Mouse (Mus musculus): ENCODE data around the gene Colgalt2.

The Colgalt2 gene

GRCm38 (mm10) chr1:152496831-152497230 lies 97.2 kb downstream of the Colgalt2 start:
- no peak for DNase-seq

GRCm38 (mm10) chr1:152497581-152497980 lies 98.0 kb downstream of the Colgalt2 start:
- DNase-seq: no peak

GRCm38 (mm10) chr1:152499802-152500201 lies 100.2 kb downstream of the Colgalt2 start:
- no peak for DNase-seq

GRCm38 (mm10) chr1:152506175-152506574 lies 106.5 kb downstream of the Colgalt2 start:
- DNase-seq: no peak

GRCm38 (mm10) chr1:152506726-152507125 lies 107.1 kb downstream of the Colgalt2 start:
- no peak for DNase-seq

- DNase-seq: no peak
Measured at GRCm38 (mm10) chr1:152508481-152509220, 109.0 kb downstream of the Colgalt2 start.

GRCm38 (mm10) chr1:152511237-152511636 lies 111.6 kb downstream of the Colgalt2 start:
- peak; percentile 42 for DNase-seq

- DNase-seq: no peak
Measured at GRCm38 (mm10) chr1:152514256-152514655, 114.6 kb downstream of the Colgalt2 start.

GRCm38 (mm10) chr1:152517057-152517570 lies 117.5 kb downstream of the Colgalt2 start:
- DNase-seq: no peak

- DNase-seq: no peak
Measured at GRCm38 (mm10) chr1:152518971-152519370, 119.3 kb downstream of the Colgalt2 start.

GRCm38 (mm10) chr1:152520798-152521575 lies 121.4 kb downstream of the Colgalt2 start:
- DNase-seq: peak; percentile 77

GRCm38 (mm10) chr1:152522226-152522625 lies 122.6 kb downstream of the Colgalt2 start:
- DNase-seq: no peak

GRCm38 (mm10) chr1:152523292-152523691 lies 123.7 kb downstream of the Colgalt2 start:
- no peak for DNase-seq

- DNase-seq: no peak
Measured at GRCm38 (mm10) chr1:152524098-152524892, 124.7 kb downstream of the Colgalt2 start.

GRCm38 (mm10) chr1:152524987-152525648 lies 125.5 kb downstream of the Colgalt2 start:
- DNase-seq: peak; percentile 74

GRCm38 (mm10) chr1:152526154-152526553 lies 126.5 kb downstream of the Colgalt2 start:
- no peak for DNase-seq

- DNase-seq: no peak
Measured at GRCm38 (mm10) chr1:152528214-152528613, 128.6 kb downstream of the Colgalt2 start.

GRCm38 (mm10) chr1:152528778-152529177 lies 129.1 kb downstream of the Colgalt2 start:
- no peak for DNase-seq

GRCm38 (mm10) chr1:152531498-152531897 lies 131.9 kb downstream of the Colgalt2 start:
- peak; percentile 6 for DNase-seq

GRCm38 (mm10) chr1:152534531-152534930 lies 134.9 kb downstream of the Colgalt2 start:
- DNase-seq: no peak

GRCm38 (mm10) chr1:152536416-152537018 lies 136.9 kb downstream of the Colgalt2 start:
- DNase-seq: no peak

- DNase-seq: no peak
Measured at GRCm38 (mm10) chr1:152537186-152537585, 137.6 kb downstream of the Colgalt2 start.
